Mouse (Mus musculus) limb, embryonic 10.5 days (tissue): Measurements from ENCODE around the gene Nxf1. TPM values are rescaled to one million over a fixed set of nuclear protein-coding genes. Genes with fewer than 3 reads are reported as not detected.

Experiments
- DNase-seq: peaks from one replicate; pipeline ENCODE4 v3.0.0-alpha.2; 2017; ENCODE audit warnings: low spot score
- H3K27ac ChIP-seq: fragments of 300-500 bp; sonication (generic); 2 replicates; pipeline ENCODE4 v1.5.1; 2016; ENCODE audit warnings: mild to moderate bottlenecking
- H3K27me3 ChIP-seq: fragments of 300-500 bp; sonication (generic); 2 replicates; pipeline ENCODE4 v1.6.1; 2016; ENCODE audit warnings: low read depth, mild to moderate bottlenecking; ENCODE audit not compliant: poor library complexity, severe bottlenecking
- H3K36me3 ChIP-seq: fragments of 300-500 bp; sonication (generic); 2 replicates; pipeline ENCODE4 v1.6.1; 2016; ENCODE audit warnings: mild to moderate bottlenecking, moderate library complexity
- H3K4me1 ChIP-seq: fragments of 300-500 bp; sonication (generic); 2 replicates; pipeline ENCODE4 v1.6.1; 2016
- H3K4me3 ChIP-seq: fragments of 300-500 bp; sonication (generic); 2 replicates; pipeline ENCODE4 v1.5.1; 2016; ENCODE audit warnings: mild to moderate bottlenecking, moderate library complexity
- H3K9me3 ChIP-seq: fragments of 300-500 bp; sonication (generic); replicated peaks from 2 replicates; pipeline ENCODE4 v1.6.1; 2016; ENCODE audit warnings: mild to moderate bottlenecking
- WGBS: fragments of 180-500 bp; shearing (Covaris S2); methylation state at CpG from one replicate; pipeline ENCODE4 v1.1.7; 2016; 5-methylcytosine and 5-hydroxymethylcytosine counted together
- polyA plus RNA-seq: library from polyadenylated mRNA; unstranded; fragments of >200 nt; fragmentation: Nextera tagmentation; extraction: Ambion mirVana; gene quantifications from 2 replicates; pipeline ENCODE4 v1.2.1, GENCODE M21; 2016

Gene Nxf1
- polyA plus RNA-seq, 1 experiment from 2014 or later: 273 TPM

- Histone ChIP-seq H3K27ac (no peak overlapping the region), H3K4me3 (no peak overlapping the region), H3K4me1 (peaks cover 19% of the 10 kb centered on the region), H3K36me3 (peaks cover 38% of the 10 kb centered on the region), H3K9me3 (no peaks in the 10 kb centered on the region), H3K27me3 (no peaks in the 10 kb centered on the region)
- no peak for DNase-seq
- 69% methylated on average over 1 of the region's 1 CpGs for WGBS
These were observed 32.3 kb downstream of the Nxf1 start for GRCm38 (mm10) chr19:8789171-8789570.

DNA sequence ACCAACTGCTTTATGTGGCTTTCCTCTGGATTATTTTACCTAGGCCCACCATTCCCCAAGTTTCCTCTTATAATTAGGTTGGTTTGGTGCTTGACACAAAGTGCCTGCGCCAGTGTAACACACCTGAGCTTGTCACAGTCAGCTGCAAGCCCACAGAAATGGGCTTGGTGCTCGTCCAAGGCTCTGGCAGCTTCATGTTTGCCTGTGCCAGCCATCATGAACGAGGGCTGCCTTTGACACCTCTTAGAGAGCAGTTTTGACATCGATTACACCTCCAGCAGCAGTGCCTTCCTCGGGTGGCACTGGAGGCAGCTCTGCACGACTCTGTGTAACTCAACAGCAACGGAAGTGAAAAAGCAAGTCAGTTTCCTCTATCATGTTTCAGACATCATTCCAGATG lies 33.3 kb downstream of the Nxf1 start:
- 84% methylated on average over 7 of the region's 7 CpGs for WGBS
- no peak overlapping the region for H3K27ac ChIP-seq
- no peaks in the 10 kb centered on the region for H3K9me3 ChIP-seq
- no peaks in the 10 kb centered on the region for H3K27me3 ChIP-seq
- H3K36me3 ChIP-seq: peaks cover 47% of the 10 kb centered on the region
- peaks cover 15% of the 10 kb centered on the region for H3K4me1 ChIP-seq
- H3K4me3 ChIP-seq: no peak overlapping the region
- DNase-seq: no peak

- no peaks in the 10 kb centered on the region for H3K9me3 ChIP-seq
- H3K36me3 ChIP-seq: peaks cover 37% of the 10 kb centered on the region
- no peaks in the 10 kb centered on the region for H3K27me3 ChIP-seq
- H3K4me3 ChIP-seq: peak within 1 kb of the TSS; percentile 85
- H3K4me1 ChIP-seq: peaks cover 22% of the 10 kb centered on the region
- DNase-seq: peak; percentile 85
- 3% methylated on average over 25 of the region's 25 CpGs for WGBS
- H3K27ac ChIP-seq: peak within 1 kb of the TSS; percentile 87
These were observed 41.5 kb downstream of the Nxf1 start, which contains the start of gene Polr2g for GRCm38 (mm10) chr19:8798264-8798946. Gene Polr2g, minus strand, starts transcription at chr19:8798577.

DNA sequence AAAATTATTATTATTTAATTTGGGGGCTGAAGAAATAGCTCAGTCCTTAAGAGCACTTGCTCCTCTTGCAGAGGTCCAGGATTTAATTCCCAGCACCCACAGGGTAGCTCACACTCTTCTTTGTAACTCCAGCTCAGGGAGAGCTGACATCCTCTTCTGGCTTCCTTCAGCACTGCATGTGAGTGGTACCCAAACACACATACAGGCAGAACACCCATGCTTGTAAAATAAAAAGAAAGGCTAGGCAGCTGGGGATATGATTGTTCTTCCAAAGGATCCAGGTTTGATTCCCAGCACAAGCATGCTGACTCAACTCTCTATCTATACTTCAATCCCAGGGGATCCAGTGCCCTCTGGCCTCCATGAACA lies 42.1 kb downstream of the Nxf1 start:
- H3K36me3 ChIP-seq: peaks cover 37% of the 10 kb centered on the region
- peaks cover 23% of the 10 kb centered on the region for H3K4me1 ChIP-seq
- H3K27ac ChIP-seq: no peak overlapping the region
- DNase-seq: no peak
- H3K9me3 ChIP-seq: no peaks in the 10 kb centered on the region
- peak overlapping the region; percentile 85 for H3K4me3 ChIP-seq
- no peaks in the 10 kb centered on the region for H3K27me3 ChIP-seq

GRCm38 (mm10) chr19:8802130-8802821 lies 45.4 kb downstream of the Nxf1 start, which contains the start of gene Zbtb3:
Gene Zbtb3, plus strand, starts transcription at chr19:8802555.
- Histone ChIP-seq H3K36me3 (peaks cover 44% of the 10 kb centered on the region), H3K4me1 (peaks cover 20% of the 10 kb centered on the region), H3K27ac (peak within 1 kb of the TSS; percentile 85), H3K27me3 (no peaks in the 10 kb centered on the region), H3K9me3 (no peaks in the 10 kb centered on the region), H3K4me3 (peak within 1 kb of the TSS; percentile 65)
- WGBS: under 1% methylated on average over 30 of the region's 30 CpGs
- peak; percentile 92 for DNase-seq

DNA sequence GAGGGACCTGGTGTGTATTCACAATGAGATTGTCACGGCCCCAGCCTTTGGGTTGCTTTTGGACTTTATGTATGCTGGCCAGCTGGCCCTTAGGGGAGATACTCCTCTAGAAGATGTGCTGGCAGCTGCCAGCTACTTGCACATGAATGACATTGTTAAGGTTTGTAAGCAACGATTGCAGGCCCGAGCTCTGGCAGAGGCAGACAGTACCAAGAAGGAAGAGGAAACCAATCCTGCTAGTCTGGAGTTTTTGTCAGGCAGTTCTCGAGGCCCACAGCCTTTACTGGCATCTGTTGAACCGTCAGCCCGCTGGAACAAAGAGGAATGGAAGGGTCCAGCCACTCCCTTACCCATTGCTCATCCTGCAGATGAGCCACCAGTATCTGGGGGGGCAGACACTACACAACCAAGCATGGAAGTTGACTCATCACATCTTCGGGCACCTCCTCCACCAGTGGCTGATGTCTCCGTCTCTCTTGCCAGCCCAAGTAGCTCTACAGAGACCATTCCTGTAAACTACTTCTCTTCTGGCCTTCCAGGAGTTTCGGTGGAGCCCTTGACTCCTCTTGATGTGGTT lies 46.4 kb downstream of the Nxf1 start:
- Histone ChIP-seq H3K9me3 (no peaks in the 10 kb centered on the region), H3K27ac (peak overlapping the region; percentile 85; the same call in 1 of the 2 replicates), H3K4me1 (peaks cover 14% of the 10 kb centered on the region), H3K27me3 (no peaks in the 10 kb centered on the region), H3K36me3 (peaks cover 55% of the 10 kb centered on the region), H3K4me3 (peak overlapping the region; percentile 65; the same call in 1 of the 2 replicates)
- WGBS: 94% methylated on average over 9 of the region's 9 CpGs
- DNase-seq: no peak

GRCm38 (mm10) chr19:8803879-8804660 lies 47.2 kb downstream of the Nxf1 start:
- Histone ChIP-seq H3K27me3 (no peaks in the 10 kb centered on the region), H3K9me3 (no peaks in the 10 kb centered on the region), H3K36me3 (peaks cover 62% of the 10 kb centered on the region), H3K27ac (no peak overlapping the region), H3K4me3 (no peak overlapping the region; the same call in 1 of the 2 replicates), H3K4me1 (peaks cover 14% of the 10 kb centered on the region)
- 90% methylated on average over 11 of the region's 11 CpGs for WGBS
- DNase-seq: no peak

- WGBS: 96% methylated on average over 5 of the region's 5 CpGs
- H3K27me3 ChIP-seq: no peaks in the 10 kb centered on the region
- H3K9me3 ChIP-seq: no peaks in the 10 kb centered on the region
- DNase-seq: no peak
- peaks cover 89% of the 10 kb centered on the region for H3K36me3 ChIP-seq
- H3K27ac ChIP-seq: no peak overlapping the region
- H3K4me3 ChIP-seq: no peak overlapping the region
- H3K4me1 ChIP-seq: peaks cover 11% of the 10 kb centered on the region
These were observed 49.9 kb downstream of the Nxf1 start for GRCm38 (mm10) chr19:8806810-8807209.

DNA sequence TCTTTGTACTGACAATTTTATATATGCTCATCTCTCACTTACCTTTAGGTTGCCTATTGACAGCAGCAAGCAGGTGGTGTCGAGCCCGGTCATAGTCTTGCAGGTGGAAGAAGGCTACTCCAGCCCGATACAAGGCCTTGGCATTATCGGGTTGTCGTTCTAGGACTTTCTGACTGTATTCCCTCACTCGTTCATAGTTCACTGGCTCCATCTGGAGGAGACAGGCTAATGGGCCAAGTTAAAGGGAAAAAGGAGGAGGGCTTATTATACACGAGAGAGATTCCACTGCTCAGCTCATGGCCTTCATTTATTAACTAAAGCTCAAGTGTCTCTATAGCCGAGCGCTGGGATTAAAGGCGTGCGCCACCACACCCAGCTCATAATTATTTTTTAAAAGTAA lies 58.9 kb downstream of the Nxf1 start:
- no peak for DNase-seq
- Histone ChIP-seq H3K27ac (no peak overlapping the region), H3K27me3 (no peaks in the 10 kb centered on the region), H3K9me3 (no peaks in the 10 kb centered on the region), H3K4me3 (no peak overlapping the region), H3K36me3 (peaks cover 67% of the 10 kb centered on the region), H3K4me1 (peaks cover 22% of the 10 kb centered on the region)
- 92% methylated on average over 11 of the region's 11 CpGs for WGBS

GRCm38 (mm10) chr19:8817001-8817400 lies 60.1 kb downstream of the Nxf1 start:
- no peaks in the 10 kb centered on the region for H3K9me3 ChIP-seq
- 87% methylated on average over 3 of the region's 3 CpGs for WGBS
- H3K27me3 ChIP-seq: no peaks in the 10 kb centered on the region
- no peak for DNase-seq
- no peak overlapping the region for H3K27ac ChIP-seq
- H3K4me3 ChIP-seq: peak overlapping the region; percentile 72; the same call in 1 of the 2 replicates
- H3K36me3 ChIP-seq: peaks cover 60% of the 10 kb centered on the region
- peaks cover 29% of the 10 kb centered on the region for H3K4me1 ChIP-seq

- WGBS: 31% methylated on average over 14 of the region's 14 CpGs
- Histone ChIP-seq H3K9me3 (no peaks in the 10 kb centered on the region), H3K4me3 (peak overlapping the region; percentile 72), H3K27me3 (no peaks in the 10 kb centered on the region), H3K36me3 (peaks cover 59% of the 10 kb centered on the region), H3K27ac (peak overlapping the region; percentile 96), H3K4me1 (peaks cover 40% of the 10 kb centered on the region)
- no peak for DNase-seq
These were observed 61.5 kb downstream of the Nxf1 start for GRCm38 (mm10) chr19:8818301-8818798.

DNA sequence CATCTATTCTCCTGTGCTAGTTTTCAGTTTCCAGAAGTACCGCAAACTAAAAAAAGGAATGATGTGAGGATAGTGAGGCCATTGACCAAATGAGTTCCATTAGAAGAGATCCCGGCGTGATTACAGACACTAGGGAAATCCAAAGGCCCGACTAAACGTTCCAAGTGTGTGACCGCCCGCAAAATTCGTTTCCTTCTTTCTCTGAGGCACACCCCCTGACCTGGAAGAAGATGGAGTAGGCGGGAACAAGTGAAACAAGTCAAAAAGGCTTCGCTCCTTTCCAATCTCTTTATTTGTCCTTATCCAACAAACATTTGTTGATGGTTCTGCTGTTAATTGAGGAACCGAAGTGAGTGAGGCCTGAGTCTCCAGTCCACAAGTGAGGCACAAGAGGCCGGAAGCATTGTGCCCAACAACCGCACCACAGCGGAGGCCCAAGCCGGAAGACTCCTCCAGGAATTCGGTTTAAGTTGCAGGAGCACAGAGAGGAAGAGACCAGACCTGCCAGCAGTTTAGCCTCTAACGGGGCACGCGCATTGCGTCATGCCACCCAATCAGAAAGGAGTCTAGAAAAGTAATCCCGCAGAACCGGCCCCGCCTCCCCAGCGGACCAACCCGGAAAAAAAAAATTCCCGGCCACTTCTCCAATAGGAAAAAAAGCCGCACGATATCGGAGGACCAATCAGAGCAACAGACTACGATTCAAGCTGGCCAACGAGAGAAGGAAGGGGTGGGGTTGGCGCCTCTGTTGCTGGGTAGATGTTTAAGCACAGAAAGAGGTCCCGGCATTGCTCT lies 62.1 kb downstream of the Nxf1 start, which contains the start of gene Ttc9c:
Gene Ttc9c, minus strand, starts transcription at position 533 of the 795 bp plus-strand sequence.
- WGBS: under 1% methylated on average over 33 of the region's 33 CpGs
- peaks cover 59% of the 10 kb centered on the region for H3K36me3 ChIP-seq

More for the DNA sequence above, 62.1 kb downstream of the Nxf1 start, which contains the start of gene Ttc9c:
- DNase-seq: peak; percentile 94
- Histone ChIP-seq H3K4me1 (peaks cover 40% of the 10 kb centered on the region), H3K27ac (peak within 1 kb of the TSS; percentile 96), H3K9me3 (no peaks in the 10 kb centered on the region), H3K27me3 (no peaks in the 10 kb centered on the region), H3K4me3 (peak within 1 kb of the TSS; percentile 72)
